Mouse (Mus musculus): Measurements from ENCODE around the gene Atp9a. TPM values are rescaled to one million over a fixed set of nuclear protein-coding genes. Genes with fewer than 3 reads are reported as not detected.

The Atp9a gene
- polyA plus RNA-seq (2012; rRNA removed) = 13.0 and 13.2 TPM in 2 replicates

DNA sequence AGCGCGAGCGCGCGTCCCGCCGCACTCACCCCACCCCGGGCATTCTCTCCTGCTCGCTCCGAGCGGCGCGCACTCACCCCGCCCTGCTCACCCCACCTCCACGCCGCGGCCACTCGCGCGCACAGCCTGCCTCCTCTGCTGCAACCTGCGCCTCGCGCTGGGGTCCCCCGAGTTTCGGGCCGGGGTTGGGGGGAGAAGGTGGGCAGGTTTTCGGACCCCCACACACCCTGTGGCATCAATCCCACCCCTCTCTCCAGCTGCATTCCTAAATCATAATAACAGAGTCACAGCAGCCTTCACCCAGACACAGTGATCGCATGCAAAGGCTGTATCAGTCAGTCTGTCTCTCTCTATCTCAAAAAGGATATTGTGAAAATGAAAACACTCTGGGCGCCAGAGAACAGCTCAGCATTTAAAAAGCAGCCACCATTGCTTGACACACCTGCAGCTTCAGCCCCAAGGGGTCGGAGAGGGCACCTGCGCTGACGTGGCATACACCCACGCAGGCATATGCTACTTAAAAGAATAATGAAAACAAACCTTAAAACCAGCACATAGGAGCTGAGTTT lies at the start of gene Atp9a:
Atp9a (minus strand) TSS at position 351 of the 569 bp plus-strand sequence.
- 8% methylated on average over 27 of the region's 33 CpGs for WGBS
- TF ChIP-seq POLR2A (IDR thresholded peaks at IDR 0.05; ENCODE audit: low read depth, low read length) (no peak), CTCF (IDR thresholded peaks at IDR 0.05; ENCODE audit: extremely low read depth, insufficient read depth, insufficient read length, insufficient replicate concordance) (no peak)
- no peak within 1 kb of the TSS for H3K27ac ChIP-seq (ENCODE audit: insufficient read depth, low read length)
- H3K4me3 ChIP-seq (ENCODE audit: extremely low read depth, insufficient read depth, insufficient read length) = peak within 1 kb of the TSS; percentile 51
- H3K4me1 ChIP-seq (ENCODE audit: control insufficient read depth, insufficient read depth, insufficient read length) = peaks cover 5% of the 10 kb centered on the region; the same call in 1 of the 2 replicates
- DNase-seq (ENCODE audit: low read depth in 1 of 2, low spot score in 2 of 2) = no peak
- H3K36me3 ChIP-seq (ENCODE audit: control insufficient read depth, insufficient read depth, low read length) = no peaks in the 10 kb centered on the region
- H3K27me3 ChIP-seq (ENCODE audit: control insufficient read depth, insufficient read depth, low read length) = peaks cover 10% of the 10 kb centered on the region

- TF ChIP-seq CTCF (IDR thresholded peaks at IDR 0.05; ENCODE audit: extremely low read depth, insufficient read depth, insufficient read length, insufficient replicate concordance) = no peak
- WGBS = 87% methylated on average over 4 of the region's 4 CpGs
- DNase-seq (ENCODE audit: low read depth in 1 of 2, low spot score in 2 of 2) = no peak
- Histone ChIP-seq H3K27me3 (ENCODE audit: control insufficient read depth, insufficient read depth, low read length) (no peaks in the 10 kb centered on the region), H3K36me3 (ENCODE audit: control insufficient read depth, insufficient read depth, low read length) (no peaks in the 10 kb centered on the region), H3K4me1 (ENCODE audit: control insufficient read depth, insufficient read depth, insufficient read length) (no peaks in the 10 kb centered on the region), H3K4me3 (ENCODE audit: extremely low read depth, insufficient read depth, insufficient read length) (no peak overlapping the region), H3K27ac (ENCODE audit: insufficient read depth, low read length) (no peak overlapping the region)
Observed at GRCm38 (mm10) chr2:168791115-168791802, 49.0 kb upstream of the Atp9a start.

DNA sequence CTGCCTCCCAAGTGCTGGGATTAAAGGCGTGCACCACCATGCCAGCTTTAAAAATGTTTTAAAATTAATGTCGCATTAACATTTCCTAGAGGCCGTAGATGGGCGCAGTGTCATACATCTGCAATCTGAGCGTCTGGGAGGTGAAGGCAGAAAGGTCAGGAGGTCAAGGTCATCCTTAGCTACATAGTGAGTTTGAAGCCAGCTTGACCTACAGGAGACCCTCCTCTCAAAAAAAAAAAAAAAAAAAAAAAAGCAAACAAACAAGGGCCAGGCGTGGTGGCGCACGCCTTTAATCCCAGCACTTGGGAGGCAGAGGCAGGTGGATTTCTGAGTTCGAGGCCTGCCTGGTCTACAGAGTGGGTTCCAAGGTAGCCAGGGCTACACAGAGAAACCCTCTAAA lies 44.0 kb upstream of the Atp9a start:
- no peak for DNase-seq (ENCODE audit: low read depth in 1 of 2, low spot score in 2 of 2)
- H3K36me3 ChIP-seq (ENCODE audit: control insufficient read depth, insufficient read depth, low read length) = no peaks in the 10 kb centered on the region
- no peaks in the 10 kb centered on the region for H3K27me3 ChIP-seq (ENCODE audit: control insufficient read depth, insufficient read depth, low read length)
- no peak overlapping the region for H3K4me3 ChIP-seq (ENCODE audit: extremely low read depth, insufficient read depth, insufficient read length)
- no peak for TF ChIP-seq CTCF (IDR thresholded peaks at IDR 0.05; ENCODE audit: extremely low read depth, insufficient read depth, insufficient read length, insufficient replicate concordance)
- TF ChIP-seq POLR2A (IDR thresholded peaks at IDR 0.05; ENCODE audit: low read depth, low read length) = no peak
- WGBS = 87% methylated on average over 9 of the region's 9 CpGs
- no peak overlapping the region for H3K27ac ChIP-seq (ENCODE audit: insufficient read depth, low read length)
- H3K4me1 ChIP-seq (ENCODE audit: control insufficient read depth, insufficient read depth, insufficient read length) = no peaks in the 10 kb centered on the region

DNA sequence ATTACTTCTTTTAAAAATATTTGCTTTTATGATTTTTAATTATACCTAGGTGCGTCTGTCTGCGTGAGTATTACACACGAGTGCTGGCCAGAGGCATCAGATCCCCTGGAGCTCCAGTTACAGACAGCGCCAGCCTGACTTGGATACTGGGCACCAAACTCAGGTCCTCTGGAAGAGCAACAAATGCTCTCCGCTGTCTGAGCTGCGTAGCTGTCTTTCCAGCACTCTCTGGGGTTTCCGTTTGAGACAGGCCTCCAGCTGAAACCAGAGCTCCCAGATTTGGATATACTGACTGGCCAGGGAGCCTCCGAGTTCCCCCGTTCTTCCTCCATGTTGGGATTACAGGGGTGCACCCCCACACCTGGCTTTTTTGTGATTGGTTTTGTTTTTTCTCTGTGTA lies 38.4 kb upstream of the Atp9a start:
- TF ChIP-seq CTCF (IDR thresholded peaks at IDR 0.05; ENCODE audit: extremely low read depth, insufficient read depth, insufficient read length, insufficient replicate concordance) (no peak), POLR2A (IDR thresholded peaks at IDR 0.05; ENCODE audit: low read depth, low read length) (no peak)
- Histone ChIP-seq H3K4me1 (ENCODE audit: control insufficient read depth, insufficient read depth, insufficient read length) (no peaks in the 10 kb centered on the region), H3K4me3 (ENCODE audit: extremely low read depth, insufficient read depth, insufficient read length) (no peak overlapping the region), H3K36me3 (ENCODE audit: control insufficient read depth, insufficient read depth, low read length) (no peaks in the 10 kb centered on the region), H3K27ac (ENCODE audit: insufficient read depth, low read length) (no peak overlapping the region), H3K27me3 (ENCODE audit: control insufficient read depth, insufficient read depth, low read length) (no peaks in the 10 kb centered on the region)
- 83% methylated on average over 9 of the region's 9 CpGs for WGBS
- DNase-seq (ENCODE audit: low read depth in 1 of 2, low spot score in 2 of 2) = no peak

DNA sequence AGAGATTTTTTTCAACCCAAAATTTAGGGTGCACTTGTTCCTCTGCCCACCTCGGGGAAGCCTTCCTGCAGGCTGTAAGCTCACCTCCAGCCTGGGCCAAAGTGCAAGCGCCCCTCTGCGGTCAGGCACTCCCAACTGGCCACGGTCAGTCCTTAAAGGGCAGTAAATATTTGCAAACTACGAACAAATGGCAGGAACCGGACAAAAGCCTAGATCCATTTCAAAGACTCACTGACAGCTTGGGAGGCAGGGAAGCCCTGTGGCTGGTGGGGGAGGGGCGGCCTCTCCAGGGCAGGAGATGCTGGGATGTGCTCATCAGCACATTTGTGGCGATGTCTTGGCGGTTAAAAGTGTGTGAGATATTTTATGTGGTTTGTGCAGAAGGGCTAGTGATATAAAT lies 37.8 kb upstream of the Atp9a start:
- Histone ChIP-seq H3K27me3 (ENCODE audit: control insufficient read depth, insufficient read depth, low read length) (no peaks in the 10 kb centered on the region), H3K27ac (ENCODE audit: insufficient read depth, low read length) (no peak overlapping the region), H3K4me3 (ENCODE audit: extremely low read depth, insufficient read depth, insufficient read length) (no peak overlapping the region), H3K4me1 (ENCODE audit: control insufficient read depth, insufficient read depth, insufficient read length) (no peaks in the 10 kb centered on the region), H3K36me3 (ENCODE audit: control insufficient read depth, insufficient read depth, low read length) (no peaks in the 10 kb centered on the region)
- DNase-seq (ENCODE audit: low read depth in 1 of 2, low spot score in 2 of 2) = no peak
- WGBS = 69% methylated on average over 9 of the region's 9 CpGs
- TF ChIP-seq POLR2A (IDR thresholded peaks at IDR 0.05; ENCODE audit: low read depth, low read length) = no peak
- no peak for TF ChIP-seq CTCF (IDR thresholded peaks at IDR 0.05; ENCODE audit: extremely low read depth, insufficient read depth, insufficient read length, insufficient replicate concordance)

GRCm38 (mm10) chr2:168777481-168777880 lies 35.3 kb upstream of the Atp9a start:
- no peak for TF ChIP-seq CTCF (IDR thresholded peaks at IDR 0.05; ENCODE audit: extremely low read depth, insufficient read depth, insufficient read length, insufficient replicate concordance)
- H3K4me1 ChIP-seq (ENCODE audit: control insufficient read depth, insufficient read depth, insufficient read length) = no peaks in the 10 kb centered on the region
- no peak overlapping the region for H3K27ac ChIP-seq (ENCODE audit: insufficient read depth, low read length)
- H3K36me3 ChIP-seq (ENCODE audit: control insufficient read depth, insufficient read depth, low read length) = no peaks in the 10 kb centered on the region
- no peak overlapping the region for H3K4me3 ChIP-seq (ENCODE audit: extremely low read depth, insufficient read depth, insufficient read length)
- H3K27me3 ChIP-seq (ENCODE audit: control insufficient read depth, insufficient read depth, low read length) = no peaks in the 10 kb centered on the region
- no peak for DNase-seq (ENCODE audit: low read depth in 1 of 2, low spot score in 2 of 2)

- Histone ChIP-seq H3K27ac (ENCODE audit: insufficient read depth, low read length) (no peak overlapping the region), H3K4me1 (ENCODE audit: control insufficient read depth, insufficient read depth, insufficient read length) (no peaks in the 10 kb centered on the region), H3K27me3 (ENCODE audit: control insufficient read depth, insufficient read depth, low read length) (no peaks in the 10 kb centered on the region), H3K4me3 (ENCODE audit: extremely low read depth, insufficient read depth, insufficient read length) (no peak overlapping the region), H3K36me3 (ENCODE audit: control insufficient read depth, insufficient read depth, low read length) (no peaks in the 10 kb centered on the region)
- TF ChIP-seq POLR2A (IDR thresholded peaks at IDR 0.05; ENCODE audit: low read depth, low read length) (no peak), CTCF (IDR thresholded peaks at IDR 0.05; ENCODE audit: extremely low read depth, insufficient read depth, insufficient read length, insufficient replicate concordance) (no peak)
- DNase-seq (ENCODE audit: low read depth in 1 of 2, low spot score in 2 of 2) = no peak
- WGBS = 86% methylated on average over 3 of the region's 3 CpGs
Observed at GRCm38 (mm10) chr2:168776238-168776637, 34.0 kb upstream of the Atp9a start.
